ENCODE assay signal across 18 mouse cellular contexts in genomic region chr1:169737231-169737630, GRCm38 (mm10). TPM values are rescaled to one million over a fixed set of nuclear protein-coding genes. Genes with fewer than 3 reads are reported as not detected.
DNase-seq lines count a peak whose midpoint lies in the region; ATAC-seq and TF ChIP-seq lines count a peak whose summit lies in the region.
"Had no signal": no experiment of that assay in that cellular context is flagged by ENCODE, and none has a peak within 500 bp of the region (broad histone marks: within the 10 kb centered on the region; RNA-seq: fewer than 3 reads in every experiment).

No protein-coding gene starts in this region.

- intact Hi-C loops in heart, postnatal 36 days (cut with DNase I): no loop called here
- intact Hi-C loops in left cerebral cortex, postnatal 25 days (cut with DNase I): no loop called here

- no peak for ATAC-seq in kidney, embryonic 14.5 days (ENCODE audit: low FRiP score, low TSS enrichment)
- no peak for ATAC-seq in cerebellum, adult (ENCODE audit: insufficient number of reproducible peaks, low FRiP score, low TSS enrichment)
- ATAC-seq: inflammation-experienced regulatory T-cells, adult 6 months; midbrain, embryonic 13.5 days had no signal

- no peaks in the 10 kb centered on the region for H3K27me3 ChIP-seq in kidney, embryonic 14.5 days (ENCODE audit: control insufficient read depth, insufficient read depth, low read length)
- H3K27me3 ChIP-seq: forebrain, embryonic 12.5 days; limb, embryonic 13.5 days; liver, embryonic 15.5 days; midbrain, embryonic 13.5 days; neural tube, embryonic 15.5 days had no signal

- H3K9ac ChIP-seq in kidney, embryonic 14.5 days (ENCODE audit: low read depth, low read length): no peak overlapping the region
- H3K9ac ChIP-seq: forebrain, embryonic 12.5 days; limb, embryonic 13.5 days; liver, embryonic 15.5 days; midbrain, embryonic 13.5 days; neural tube, embryonic 15.5 days had no signal

- no peak overlapping the region for H3K4me3 ChIP-seq in kidney, embryonic 14.5 days (ENCODE audit: low read length)
- no peak overlapping the region for H3K4me3 ChIP-seq in lung, adult 2 months (replicated peaks; ENCODE audit: extremely low read depth, low read depth, low read length)
- H3K4me3 ChIP-seq: forebrain, embryonic 12.5 days; limb, embryonic 13.5 days; liver, embryonic 15.5 days; midbrain, embryonic 13.5 days; myocyte; neural tube, embryonic 15.5 days had no signal

- peak; percentile 2 for DNase-seq in kidney, adult 11 months
- peak; percentile 6 to 11 for DNase-seq in lung, adult 18-20 months
- no peak for DNase-seq in lung, adult 2 months
- peak; percentile 5 to 23 for DNase-seq in heart, postnatal 36 days
- no peak for DNase-seq in left cerebral cortex, postnatal 25 days (ENCODE audit: low spot score in 2 of 2)
- DNase-seq: cerebellum, postnatal 10 days; thymus, postnatal 36 days had no signal

- TF ChIP-seq POLR2A in lung, adult 2 months (IDR thresholded peaks at IDR 0.05; ENCODE audit: borderline replicate concordance, extremely low read depth, low read depth, low read length): no peak

- no peak overlapping the region for H3K4me2 ChIP-seq in kidney, embryonic 14.5 days (replicated peaks; ENCODE audit: low read depth, low read length)
- H3K4me2 ChIP-seq: forebrain, embryonic 12.5 days; limb, embryonic 13.5 days; liver, embryonic 15.5 days; midbrain, embryonic 13.5 days; neural tube, embryonic 15.5 days had no signal

- TF ChIP-seq CTCF in lung, adult 2 months (IDR thresholded peaks at IDR 0.05; ENCODE audit: insufficient read depth, low read length): no peak

- H3K27ac ChIP-seq in kidney, embryonic 14.5 days (ENCODE audit: low read depth, low read length): no peak overlapping the region
- H3K27ac ChIP-seq: forebrain, embryonic 12.5 days; limb, embryonic 13.5 days; liver, embryonic 15.5 days; midbrain, embryonic 13.5 days; neural tube, embryonic 15.5 days had no signal

- H3K36me3 ChIP-seq in kidney, embryonic 14.5 days (ENCODE audit: control insufficient read depth, insufficient read depth, low read length): no peaks in the 10 kb centered on the region
- H3K36me3 ChIP-seq: forebrain, embryonic 12.5 days; limb, embryonic 13.5 days; liver, embryonic 15.5 days; midbrain, embryonic 13.5 days; neural tube, embryonic 15.5 days had no signal

- no peaks in the 10 kb centered on the region for H3K9me3 ChIP-seq in kidney, embryonic 14.5 days (ENCODE audit: control insufficient read depth, low read length)
- H3K9me3 ChIP-seq: forebrain, embryonic 12.5 days; limb, embryonic 13.5 days; liver, embryonic 15.5 days; midbrain, embryonic 13.5 days; neural tube, embryonic 15.5 days had no signal

- no peaks in the 10 kb centered on the region for H3K4me1 ChIP-seq in kidney, embryonic 14.5 days (ENCODE audit: control insufficient read depth, insufficient read depth, low read length)
- no peaks in the 10 kb centered on the region for H3K4me1 ChIP-seq in lung, adult 2 months (ENCODE audit: control insufficient read depth, insufficient read depth, low read length)
- H3K4me1 ChIP-seq: forebrain, embryonic 12.5 days; limb, embryonic 13.5 days; liver, embryonic 15.5 days; midbrain, embryonic 13.5 days; neural tube, embryonic 15.5 days had no signal

- 80% methylated on average over 6 of the region's 6 CpGs for WGBS in kidney, embryonic 14.5 days
- 74% methylated on average over 6 of the region's 6 CpGs for WGBS in lung, adult 2 months

RNA-seq across cellular contexts. Expression of gene Rgs4, which starts 10.2 kb away (rescaled TPM):
- polyA plus RNA-seq in kidney, embryonic 14.5 days (2014; fragmentation: Nextera tagmentation; extraction: Ambion mirVana): 0.56 and 0.76 TPM in 2 replicates
- polyA plus RNA-seq in lung, adult 2 months (2012; rRNA removed): 2.2 and 5.9 TPM in 2 replicates
- total RNA-seq in heart, postnatal 36 days (2021): 10 to 100 TPM; 13.4 to 18.3 TPM
- total RNA-seq in left cerebral cortex, postnatal 25 days (2021): 100 to 1,000 TPM; 564 to 580 TPM
- total RNA-seq: granulocyte monocyte progenitor cell, adult 5-6 weeks; megakaryocyte progenitor cell, adult 5-6 weeks had no signal
- polyA plus RNA-seq: inflammation-experienced regulatory T-cells, adult 6 months had no signal

Comparison
In these comparisons a context has a peak if more than half of its experiments do, and no peak if none do; other contexts are left out.
1. DNase-seq: peak in kidney, adult 11 months (single experiment), lung, adult 18-20 months (2 of 2) and heart, postnatal 36 days (2 of 2); none in lung, adult 2 months (single experiment) and left cerebral cortex, postnatal 25 days (0 of 2).
2. RNA of gene Rgs4, which starts 10.2 kb away (total RNA-seq): 564 to 580 TPM in left cerebral cortex, postnatal 25 days; 13.4 to 18.3 TPM in heart, postnatal 36 days; every median in the first group is over 10 times any median in the second.